Mouse (Mus musculus) midbrain, embryonic 14.5 days (tissue): ENCODE measurements around the gene Rxfp4. TPM values are rescaled to one million over a fixed set of nuclear protein-coding genes. Genes with fewer than 3 reads are reported as not detected.

Experiments used
- ATAC-seq: fragments of 200-750 bp; cut with Nextera tagmentation; 2 replicates; pipeline ENCODE4 v1.8.0; 2017; ENCODE audit warnings: moderate number of reproducible peaks, moderate library complexity; ENCODE audit not compliant: low FRiP score, low TSS enrichment
- DNase-seq: peaks from one replicate; pipeline ENCODE4 v3.0.0-alpha.2; 2015
- H3K27ac ChIP-seq: fragments of 300-500 bp; sonication (generic); replicated peaks from 2 replicates; pipeline ENCODE4 v1.5.1; 2014; ENCODE audit warnings: mild to moderate bottlenecking, low read depth, low read length, moderate library complexity
- H3K27me3 ChIP-seq: fragments of 300-500 bp; sonication (generic); 2 replicates; pipeline ENCODE4 v1.6.1; 2014; ENCODE audit warnings: low read length, control low read depth, mixed read lengths; ENCODE audit not compliant: control insufficient read depth, insufficient read depth
- H3K36me3 ChIP-seq: fragments of 300-500 bp; sonication (generic); 2 replicates; pipeline ENCODE4 v1.6.1; 2014; ENCODE audit warnings: low read length, control low read depth; ENCODE audit not compliant: control insufficient read depth, insufficient read depth
- H3K4me1 ChIP-seq: fragments of 300-500 bp; sonication (generic); 2 replicates; pipeline ENCODE4 v1.6.1; 2014; ENCODE audit warnings: mild to moderate bottlenecking, antibody characterized with exemption, low read length, control low read depth; ENCODE audit not compliant: control insufficient read depth, insufficient read depth
- H3K4me2 ChIP-seq: fragments of 300-500 bp; sonication (generic); 2 replicates; pipeline ENCODE4 v1.6.1; 2014; ENCODE audit warnings: mild to moderate bottlenecking, low read length, moderate library complexity
- H3K4me3 ChIP-seq: fragments of 300-500 bp; sonication (generic); replicated peaks from 2 replicates; pipeline ENCODE4 v1.5.1; 2014; ENCODE audit warnings: low read depth, low read length
- H3K9ac ChIP-seq: fragments of 300-500 bp; sonication (generic); replicated peaks from 2 replicates; pipeline ENCODE4 v1.6.1; 2014; ENCODE audit warnings: mild to moderate bottlenecking, low read length, moderate library complexity
- H3K9me3 ChIP-seq: fragments of 300-500 bp; sonication (generic); 2 replicates; pipeline ENCODE4 v1.6.1; 2016; ENCODE audit warnings: low read length, control low read depth, mixed read lengths; ENCODE audit not compliant: control insufficient read depth
- WGBS: fragments of 180-500 bp; shearing (Covaris S2); extraction: QIAGEN DNeasy Blood & Tissue Kit; methylation state at CpG from one replicate; pipeline ENCODE4 v1.1.7; 2014; 5-methylcytosine and 5-hydroxymethylcytosine counted together
- polyA plus RNA-seq: library from polyadenylated mRNA; unstranded; fragments of >200 nt; fragmentation: Nextera tagmentation; extraction: Ambion mirVana; gene quantifications from 2 replicates; pipeline ENCODE4 v1.2.1, GENCODE M21; 2014

The Rxfp4 gene
- polyA plus RNA-seq, 1 experiment from 2014 or later, result not detected

DNA sequence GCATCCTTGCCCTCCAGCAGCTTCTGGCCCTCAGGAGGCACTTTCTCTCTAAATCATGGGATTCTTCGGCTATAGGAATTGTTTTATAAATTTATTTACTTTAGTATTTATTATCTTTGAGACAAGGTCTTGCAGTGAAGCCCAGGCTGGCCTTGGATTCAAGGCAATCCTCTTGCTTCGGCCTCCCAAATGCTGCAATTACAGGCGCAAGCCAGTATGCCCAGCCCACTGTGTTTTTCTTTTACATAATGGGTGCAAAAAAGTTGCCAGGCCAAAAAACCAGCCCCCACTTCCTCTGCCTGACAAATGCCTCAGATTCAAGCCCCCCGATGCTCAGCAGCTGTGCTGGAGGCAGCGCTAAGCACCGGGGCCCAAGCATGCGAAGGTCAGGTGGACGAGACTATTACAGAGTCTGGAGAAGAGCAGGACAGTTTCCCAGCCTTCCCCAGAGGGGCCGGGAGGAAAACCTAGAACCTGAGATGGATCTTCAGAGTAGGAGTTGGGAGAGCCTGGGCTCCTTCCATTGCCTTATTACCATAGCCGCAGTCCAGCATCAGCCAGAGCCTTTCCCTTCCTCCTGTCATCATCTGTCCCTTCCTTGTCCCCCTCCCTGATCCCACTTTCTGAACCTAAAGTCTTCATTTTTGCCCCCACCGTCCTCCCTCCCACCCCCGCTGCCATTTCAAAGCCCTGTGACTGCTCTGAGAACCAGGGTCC lies 4.3 kb downstream of the Rxfp4 start:
- H3K4me2 ChIP-seq, result no peak overlapping the region
- no peak overlapping the region for H3K4me3 ChIP-seq
- WGBS, result 88% methylated on average over 12 of the region's 12 CpGs
- peaks cover 60% of the 10 kb centered on the region for H3K36me3 ChIP-seq
- H3K4me1 ChIP-seq, result no peaks in the 10 kb centered on the region
- no peaks in the 10 kb centered on the region for H3K27me3 ChIP-seq
- H3K9ac ChIP-seq, result no peak overlapping the region
- no peak overlapping the region for H3K27ac ChIP-seq
- H3K9me3 ChIP-seq, result no peaks in the 10 kb centered on the region
- no peak for ATAC-seq
- no peak for DNase-seq

GRCm38 (mm10) chr3:88647779-88648413 lies 5.0 kb downstream of the Rxfp4 start:
- Histone ChIP-seq H3K4me1 (no peaks in the 10 kb centered on the region), H3K36me3 (peaks cover 67% of the 10 kb centered on the region), H3K27me3 (no peaks in the 10 kb centered on the region), H3K27ac (no peak overlapping the region), H3K4me2 (no peak overlapping the region), H3K9me3 (no peaks in the 10 kb centered on the region), H3K4me3 (no peak overlapping the region), H3K9ac (no peak overlapping the region)
- no peak for ATAC-seq
- DNase-seq, result no peak
- 89% methylated on average over 14 of the region's 14 CpGs for WGBS

GRCm38 (mm10) chr3:88647076-88647475 lies 5.9 kb downstream of the Rxfp4 start:
- Histone ChIP-seq H3K4me3 (no peak overlapping the region), H3K4me2 (no peak overlapping the region), H3K27ac (no peak overlapping the region), H3K9ac (no peak overlapping the region), H3K4me1 (no peaks in the 10 kb centered on the region), H3K9me3 (no peaks in the 10 kb centered on the region), H3K36me3 (peaks cover 75% of the 10 kb centered on the region), H3K27me3 (no peaks in the 10 kb centered on the region)
- ATAC-seq (no peak), DNase-seq (no peak)
- WGBS, result 85% methylated on average over 3 of the region's 3 CpGs

DNA sequence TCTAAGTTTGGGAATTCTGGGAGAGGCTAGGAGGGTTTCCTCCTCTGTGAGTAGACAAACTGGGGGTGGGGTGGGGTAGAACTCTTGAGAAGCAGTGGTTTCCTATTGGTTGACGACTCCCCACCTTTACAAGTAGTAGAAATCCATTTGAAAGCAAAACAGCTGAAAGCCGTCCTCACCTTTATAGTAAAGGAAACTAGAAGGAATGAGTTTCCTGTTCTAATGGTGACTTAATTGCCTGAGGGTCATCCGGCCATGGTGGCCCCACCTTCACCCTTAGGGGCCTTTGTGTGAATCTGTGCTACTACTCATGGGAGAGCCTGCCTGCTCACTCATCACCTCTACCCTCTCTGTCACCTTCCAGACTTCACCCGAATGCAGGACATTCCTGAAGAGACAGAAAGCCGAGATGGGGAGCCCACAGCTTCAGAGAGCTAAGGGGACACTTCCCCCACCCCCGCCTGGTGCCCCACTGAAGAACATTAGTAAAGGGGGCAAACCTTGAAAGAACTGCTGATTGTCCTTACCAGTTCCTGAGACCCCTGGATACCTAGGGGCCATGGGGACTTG lies 6.4 kb downstream of the Rxfp4 start:
- ATAC-seq (no peak), DNase-seq (no peak)
- Histone ChIP-seq H3K4me1 (no peaks in the 10 kb centered on the region), H3K27ac (no peak overlapping the region), H3K4me3 (no peak overlapping the region), H3K9ac (no peak overlapping the region), H3K4me2 (no peak overlapping the region), H3K36me3 (peaks cover 81% of the 10 kb centered on the region), H3K27me3 (no peaks in the 10 kb centered on the region), H3K9me3 (no peaks in the 10 kb centered on the region)
- 89% methylated on average over 6 of the region's 6 CpGs for WGBS

- Histone ChIP-seq H3K36me3 (peaks cover 86% of the 10 kb centered on the region), H3K27me3 (no peaks in the 10 kb centered on the region), H3K9ac (no peak overlapping the region), H3K9me3 (no peaks in the 10 kb centered on the region), H3K27ac (no peak overlapping the region), H3K4me1 (no peaks in the 10 kb centered on the region), H3K4me3 (no peak overlapping the region), H3K4me2 (no peak overlapping the region)
- 95% methylated on average over 12 of the region's 12 CpGs for WGBS
- no peak for ATAC-seq
- no peak for DNase-seq
Measured at GRCm38 (mm10) chr3:88645937-88646336, 7.0 kb downstream of the Rxfp4 start.

GRCm38 (mm10) chr3:88643078-88643477 lies 9.9 kb downstream of the Rxfp4 start:
- no peak for DNase-seq
- Histone ChIP-seq H3K4me3 (no peak overlapping the region), H3K9me3 (no peaks in the 10 kb centered on the region), H3K9ac (no peak overlapping the region), H3K36me3 (peaks cover 98% of the 10 kb centered on the region), H3K27ac (no peak overlapping the region), H3K4me1 (no peaks in the 10 kb centered on the region), H3K27me3 (no peaks in the 10 kb centered on the region), H3K4me2 (no peak overlapping the region)
- WGBS, result 81% methylated on average over 5 of the region's 5 CpGs
- no peak for ATAC-seq

- Histone ChIP-seq H3K4me1 (no peaks in the 10 kb centered on the region), H3K4me3 (no peak overlapping the region), H3K27ac (no peak overlapping the region), H3K4me2 (no peak overlapping the region), H3K27me3 (no peaks in the 10 kb centered on the region), H3K9me3 (no peaks in the 10 kb centered on the region), H3K9ac (no peak overlapping the region), H3K36me3 (peaks cover 96% of the 10 kb centered on the region)
- 78% methylated on average over 1 of the region's 1 CpGs for WGBS
- peak; percentile 84 for DNase-seq
- no peak for ATAC-seq
Measured at GRCm38 (mm10) chr3:88640676-88641075, 12.3 kb downstream of the Rxfp4 start.

- no peaks in the 10 kb centered on the region for H3K9me3 ChIP-seq
- no peaks in the 10 kb centered on the region for H3K4me1 ChIP-seq
- no peak overlapping the region for H3K4me3 ChIP-seq
- no peak overlapping the region for H3K4me2 ChIP-seq
- H3K36me3 ChIP-seq, result peaks cover 97% of the 10 kb centered on the region
- H3K27me3 ChIP-seq, result no peaks in the 10 kb centered on the region
- WGBS, result 96% methylated on average over 12 of the region's 12 CpGs
- no peak overlapping the region for H3K27ac ChIP-seq
- ATAC-seq, result no peak
- DNase-seq, result no peak
- H3K9ac ChIP-seq, result no peak overlapping the region
Measured at GRCm38 (mm10) chr3:88639239-88639638, 13.7 kb downstream of the Rxfp4 start.

DNA sequence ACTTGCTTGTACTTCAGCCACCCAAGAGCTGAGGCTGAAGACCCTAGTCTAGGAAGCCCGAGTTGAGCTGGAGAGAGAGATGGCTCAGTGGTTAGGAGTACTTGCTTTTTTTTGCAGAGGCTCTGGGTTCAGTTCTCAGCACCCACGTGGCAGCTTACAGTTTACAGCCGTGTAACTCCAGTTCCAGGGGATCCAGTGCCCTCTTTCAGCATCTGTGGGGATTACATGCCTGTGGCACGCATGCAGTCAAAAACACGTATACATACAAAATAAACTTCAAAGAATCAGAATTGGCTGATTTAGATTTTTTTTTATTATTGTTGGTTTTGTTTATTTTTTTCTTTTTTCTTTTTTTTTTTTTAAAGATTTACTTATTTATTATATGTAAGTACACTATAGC lies 15.8 kb downstream of the Rxfp4 start:
- Histone ChIP-seq H3K4me1 (no peaks in the 10 kb centered on the region), H3K4me2 (no peak overlapping the region), H3K9me3 (no peaks in the 10 kb centered on the region), H3K36me3 (peaks cover 97% of the 10 kb centered on the region), H3K4me3 (no peak overlapping the region), H3K27ac (no peak overlapping the region), H3K9ac (no peak overlapping the region), H3K27me3 (no peaks in the 10 kb centered on the region)
- ATAC-seq (no peak), DNase-seq (no peak)
- 95% methylated on average over 5 of the region's 5 CpGs for WGBS
